Mouse (Mus musculus) left cerebral cortex, adult 9 months (tissue): ENCODE data around the gene Washc2.

Source experiments
- DNase-seq, 2 experiments: peaks; one replicate each; pipeline ENCODE4 v3.0.0; 2022; ENCODE audit warnings: low spot score in 2 of 2

Gene Washc2

GRCm38 (mm10) chr6:116262824-116263223 lies 55.0 kb downstream of the Washc2 start:
- DNase-seq = no peak

GRCm38 (mm10) chr6:116264018-116264651 lies 56.3 kb downstream of the Washc2 start, which contains the start of gene Zfand4:
Zfand4 (plus strand) TSS chr6:116264222.
- DNase-seq = peak; percentile 65 to 88

GRCm38 (mm10) chr6:116264836-116265235 lies 57.0 kb downstream of the Washc2 start:
- DNase-seq = no peak

GRCm38 (mm10) chr6:116265603-116266002 lies 57.8 kb downstream of the Washc2 start:
- DNase-seq = no peak

GRCm38 (mm10) chr6:116266273-116267109 lies 58.7 kb downstream of the Washc2 start:
- DNase-seq = no peak

GRCm38 (mm10) chr6:116267110-116267423 lies 59.2 kb downstream of the Washc2 start:
- no peak for DNase-seq

GRCm38 (mm10) chr6:116275695-116276094 lies 67.9 kb downstream of the Washc2 start:
- no peak for DNase-seq

GRCm38 (mm10) chr6:116278679-116279317 lies 71.0 kb downstream of the Washc2 start:
- no peak for DNase-seq

GRCm38 (mm10) chr6:116281014-116281413 lies 73.2 kb downstream of the Washc2 start:
- DNase-seq = no peak

GRCm38 (mm10) chr6:116282546-116282945 lies 74.7 kb downstream of the Washc2 start:
- DNase-seq = no peak

- no peak for DNase-seq
Observed at GRCm38 (mm10) chr6:116283280-116283679, 75.4 kb downstream of the Washc2 start.

- no peak for DNase-seq
Observed at GRCm38 (mm10) chr6:116286321-116286720, 78.5 kb downstream of the Washc2 start.

GRCm38 (mm10) chr6:116286870-116287575 lies 79.2 kb downstream of the Washc2 start:
- DNase-seq = no peak

GRCm38 (mm10) chr6:116311411-116311810 lies 103.6 kb downstream of the Washc2 start:
- DNase-seq = no peak
